Mouse (Mus musculus) limb, embryonic 12.5 days (tissue): ENCODE data around the gene Tsen2. TPM values are rescaled to one million over a fixed set of nuclear protein-coding genes. Genes with fewer than 3 reads are reported as not detected.
A peak's percentile ranks its signal among the peaks of the same experiment; 100 is the strongest.

Source experiments
- ATAC-seq: fragments of 200-750 bp; cut with Nextera tagmentation; 2 replicates; pipeline ENCODE4 v1.8.0; 2017; ENCODE audit warnings: low read depth, moderate TSS enrichment; ENCODE audit not compliant: insufficient number of reproducible peaks, insufficient read depth, low FRiP score, low TSS enrichment
- H3K27ac ChIP-seq: fragments of 300-500 bp; sonication (generic); 2 replicates; pipeline ENCODE4 v1.5.1; 2016; ENCODE audit warnings: mild to moderate bottlenecking, moderate library complexity
- H3K27me3 ChIP-seq: fragments of 300-500 bp; sonication (generic); 2 replicates; pipeline ENCODE4 v1.6.1; 2016; ENCODE audit warnings: mild to moderate bottlenecking, moderate library complexity
- H3K36me3 ChIP-seq: fragments of 300-500 bp; sonication (generic); 2 replicates; pipeline ENCODE4 v1.6.1; 2016; ENCODE audit warnings: mild to moderate bottlenecking, moderate library complexity
- H3K4me1 ChIP-seq: fragments of 300-500 bp; sonication (generic); replicated peaks from 2 replicates; pipeline ENCODE4 v1.6.1; 2016
- H3K4me2 ChIP-seq: fragments of 300-500 bp; sonication (generic); 2 replicates; pipeline ENCODE4 v1.6.1; 2016; ENCODE audit warnings: mild to moderate bottlenecking, moderate library complexity
- H3K4me3 ChIP-seq: fragments of 300-500 bp; sonication (generic); replicated peaks from 2 replicates; pipeline ENCODE4 v1.5.1; 2016; ENCODE audit warnings: mild to moderate bottlenecking
- H3K9ac ChIP-seq: fragments of 300-500 bp; sonication (generic); replicated peaks from 2 replicates; pipeline ENCODE4 v1.6.1; 2016; ENCODE audit warnings: mild to moderate bottlenecking, moderate library complexity
- H3K9me3 ChIP-seq: fragments of 300-500 bp; sonication (generic); 2 replicates; pipeline ENCODE4 v1.6.1; 2016; ENCODE audit warnings: mild to moderate bottlenecking, moderate library complexity
- WGBS: fragments of 180-500 bp; shearing (Covaris S2); methylation state at CpG from one replicate; pipeline ENCODE4 v1.1.7; 2016; 5-methylcytosine and 5-hydroxymethylcytosine counted together
- polyA plus RNA-seq: library from polyadenylated mRNA; unstranded; fragments of >200 nt; fragmentation: Nextera tagmentation; extraction: Ambion mirVana; gene quantifications from 2 replicates; pipeline ENCODE4 v1.2.1, GENCODE M21; 2016

The Tsen2 gene
- polyA plus RNA-seq, 1 experiment from 2014 or later = 27.6 TPM

DNA sequence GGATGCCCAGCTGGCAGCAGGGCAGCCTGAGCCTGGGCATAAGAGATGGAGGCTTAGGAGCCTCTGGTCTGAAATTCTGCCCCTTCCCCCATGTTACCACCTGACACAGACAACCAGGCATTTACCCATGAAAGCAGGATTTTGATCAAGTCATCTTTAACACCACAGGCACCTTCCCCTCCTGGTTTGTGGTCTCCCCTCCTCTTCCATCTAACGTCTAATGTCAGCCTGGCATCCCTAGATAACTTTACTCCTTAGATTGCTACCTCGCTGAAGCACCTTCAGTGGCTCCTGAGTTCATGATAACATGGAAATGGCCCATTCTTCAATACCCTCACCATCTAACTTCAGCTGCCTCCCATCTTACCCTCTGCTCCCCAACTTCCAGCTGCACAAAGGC lies 26.1 kb upstream of the Tsen2 start:
- Histone ChIP-seq H3K36me3 (no peaks in the 10 kb centered on the region), H3K9me3 (no peaks in the 10 kb centered on the region), H3K4me2 (no peak overlapping the region), H3K27ac (no peak overlapping the region), H3K27me3 (no peaks in the 10 kb centered on the region), H3K4me1 (no peaks in the 10 kb centered on the region), H3K9ac (no peak overlapping the region), H3K4me3 (no peak overlapping the region)
- no peak for ATAC-seq
- WGBS = 71% methylated on average over 2 of the region's 2 CpGs

DNA sequence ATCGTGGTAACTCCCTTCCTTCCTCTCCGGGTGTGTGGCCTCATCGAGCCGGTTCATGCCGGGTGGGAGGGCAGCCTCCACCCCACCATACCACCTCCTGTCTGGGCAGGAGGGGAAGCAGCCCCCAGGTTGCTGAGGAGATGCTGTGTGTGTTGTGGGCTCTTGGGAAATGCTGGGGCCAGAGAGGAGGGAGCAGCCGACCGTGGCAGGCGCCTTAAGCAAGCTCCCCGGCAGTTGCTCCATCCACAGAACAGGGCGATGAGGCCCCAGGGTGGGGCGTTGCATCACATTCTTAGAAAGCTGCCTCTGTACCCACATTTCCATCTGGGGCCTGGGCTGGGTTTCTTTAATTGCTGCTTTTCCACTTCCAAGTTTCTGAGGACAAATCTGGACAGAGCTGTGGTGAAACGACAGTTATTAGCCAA lies 25.2 kb upstream of the Tsen2 start:
- 72% methylated on average over 12 of the region's 12 CpGs for WGBS

DNA sequence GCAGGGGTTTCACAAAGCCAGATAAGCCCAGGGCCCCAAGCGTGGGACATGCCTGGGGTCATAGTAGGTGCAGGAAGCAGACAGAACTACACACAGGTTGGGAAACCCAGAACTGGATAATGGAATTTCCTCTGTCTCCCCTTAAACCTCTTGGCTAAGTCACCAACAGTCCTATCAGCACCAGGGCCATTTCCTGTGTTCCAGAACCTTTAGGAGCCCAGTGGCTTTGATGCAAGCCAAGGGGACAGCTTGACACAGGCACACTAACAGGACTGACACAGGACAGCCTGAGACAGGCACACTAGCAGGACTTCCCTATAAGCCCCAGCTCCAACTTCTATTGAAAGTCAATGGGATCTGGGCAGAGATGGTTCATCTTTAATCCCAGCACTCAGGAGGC lies 22.5 kb upstream of the Tsen2 start:
- H3K36me3 ChIP-seq = no peaks in the 10 kb centered on the region
- no peak overlapping the region for H3K4me3 ChIP-seq
- H3K27me3 ChIP-seq = no peaks in the 10 kb centered on the region
- WGBS = 97% methylated on average over 1 of the region's 1 CpGs
- no peak overlapping the region for H3K9ac ChIP-seq
- H3K9me3 ChIP-seq = no peaks in the 10 kb centered on the region
- H3K4me2 ChIP-seq = no peak overlapping the region
- H3K4me1 ChIP-seq = no peaks in the 10 kb centered on the region
- ATAC-seq = no peak
- no peak overlapping the region for H3K27ac ChIP-seq

More for the DNA sequence above, 25.2 kb upstream of the Tsen2 start:
- no peaks in the 10 kb centered on the region for H3K4me1 ChIP-seq
- no peaks in the 10 kb centered on the region for H3K36me3 ChIP-seq
- no peak overlapping the region for H3K27ac ChIP-seq
- no peak overlapping the region for H3K9ac ChIP-seq
- H3K9me3 ChIP-seq = no peaks in the 10 kb centered on the region
- no peak overlapping the region for H3K4me3 ChIP-seq
- H3K4me2 ChIP-seq = no peak overlapping the region
- H3K27me3 ChIP-seq = no peaks in the 10 kb centered on the region
- ATAC-seq = no peak

DNA sequence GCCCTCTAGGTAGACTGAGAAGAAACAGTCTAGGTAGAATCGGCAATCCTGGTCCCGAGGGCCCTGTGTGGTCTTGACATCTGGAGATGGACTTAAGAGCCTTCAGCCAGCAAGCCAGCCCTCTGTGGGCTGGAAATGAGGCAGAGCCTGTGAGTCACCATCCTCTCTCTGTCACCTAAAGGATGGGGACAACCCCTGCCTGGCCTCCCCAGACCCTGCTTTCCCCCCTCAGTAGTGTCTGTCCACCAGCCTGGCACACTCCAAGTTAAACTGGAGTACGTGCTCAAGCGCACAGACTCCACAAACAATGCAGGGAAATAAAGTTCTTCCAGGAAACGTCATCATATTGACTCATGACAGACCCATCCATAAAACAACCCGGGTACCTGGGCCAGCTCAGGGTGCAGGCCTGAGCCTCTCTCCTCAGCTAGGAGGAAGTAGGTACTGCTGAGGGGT lies 21.7 kb upstream of the Tsen2 start:
- no peak overlapping the region for H3K27ac ChIP-seq
- no peak overlapping the region for H3K4me2 ChIP-seq
- no peak overlapping the region for H3K4me3 ChIP-seq
- no peaks in the 10 kb centered on the region for H3K4me1 ChIP-seq
- WGBS = 73% methylated on average over 6 of the region's 6 CpGs
- no peak for ATAC-seq
- no peak overlapping the region for H3K9ac ChIP-seq
- H3K27me3 ChIP-seq = no peaks in the 10 kb centered on the region
- no peaks in the 10 kb centered on the region for H3K36me3 ChIP-seq
- no peaks in the 10 kb centered on the region for H3K9me3 ChIP-seq

DNA sequence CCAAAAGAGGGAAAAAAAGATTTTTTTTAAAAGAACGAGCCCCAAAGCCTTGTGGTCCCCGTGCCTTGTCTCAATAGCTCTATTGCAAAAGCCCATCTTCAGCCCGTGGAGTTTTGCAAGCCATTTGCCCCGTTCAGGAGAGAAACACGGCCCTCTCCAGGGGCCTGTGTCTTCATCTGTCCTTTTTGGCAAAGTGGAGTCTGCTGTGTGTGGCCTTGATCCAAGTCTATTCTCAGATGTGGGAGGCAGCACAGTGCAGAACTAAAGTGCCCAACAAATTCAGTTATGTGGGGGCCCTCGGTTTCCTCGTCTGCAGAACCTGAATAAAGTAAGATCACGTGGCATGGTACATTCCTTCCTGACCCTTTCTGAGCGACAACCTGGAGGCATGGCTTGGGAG lies 21.3 kb upstream of the Tsen2 start:
- Histone ChIP-seq H3K4me2 (no peak overlapping the region), H3K4me3 (no peak overlapping the region), H3K9ac (no peak overlapping the region), H3K36me3 (no peaks in the 10 kb centered on the region), H3K27me3 (no peaks in the 10 kb centered on the region), H3K27ac (no peak overlapping the region), H3K9me3 (no peaks in the 10 kb centered on the region), H3K4me1 (no peaks in the 10 kb centered on the region)
- no peak for ATAC-seq
- 81% methylated on average over 9 of the region's 9 CpGs for WGBS

DNA sequence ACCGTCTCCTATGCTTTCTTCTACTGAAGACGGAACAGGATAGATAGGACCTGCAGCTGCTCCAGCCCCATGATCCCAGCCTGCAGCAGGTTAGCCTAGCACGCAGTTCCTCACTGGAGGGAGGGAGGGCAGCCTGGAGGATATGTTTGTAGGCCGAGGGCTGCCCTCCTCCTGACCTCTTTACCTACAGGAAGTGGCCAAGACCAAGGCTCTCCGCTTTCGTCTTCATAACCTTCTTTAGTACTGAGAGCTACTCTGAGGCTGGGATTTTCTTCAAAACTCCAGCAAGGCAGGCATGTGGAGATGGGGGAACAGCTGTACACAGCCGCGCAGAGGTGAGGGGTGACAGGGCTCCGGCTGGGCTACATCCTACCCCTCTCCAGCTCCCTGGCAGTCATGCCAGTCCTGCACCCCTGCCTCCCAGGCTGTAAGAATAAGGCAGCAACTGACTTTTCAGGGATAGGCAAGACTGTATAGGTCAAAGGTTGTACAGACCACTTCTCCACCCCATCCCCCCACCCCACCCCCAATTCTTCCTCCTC lies 19.9 kb upstream of the Tsen2 start:
- Histone ChIP-seq H3K9me3 (no peaks in the 10 kb centered on the region), H3K9ac (no peak overlapping the region), H3K27ac (no peak overlapping the region), H3K27me3 (no peaks in the 10 kb centered on the region), H3K4me2 (no peak overlapping the region), H3K4me1 (no peaks in the 10 kb centered on the region), H3K36me3 (no peaks in the 10 kb centered on the region), H3K4me3 (no peak overlapping the region)
- ATAC-seq = peak; percentile 37; the same call in 1 of the 2 replicates
- 73% methylated on average over 9 of the region's 9 CpGs for WGBS

DNA sequence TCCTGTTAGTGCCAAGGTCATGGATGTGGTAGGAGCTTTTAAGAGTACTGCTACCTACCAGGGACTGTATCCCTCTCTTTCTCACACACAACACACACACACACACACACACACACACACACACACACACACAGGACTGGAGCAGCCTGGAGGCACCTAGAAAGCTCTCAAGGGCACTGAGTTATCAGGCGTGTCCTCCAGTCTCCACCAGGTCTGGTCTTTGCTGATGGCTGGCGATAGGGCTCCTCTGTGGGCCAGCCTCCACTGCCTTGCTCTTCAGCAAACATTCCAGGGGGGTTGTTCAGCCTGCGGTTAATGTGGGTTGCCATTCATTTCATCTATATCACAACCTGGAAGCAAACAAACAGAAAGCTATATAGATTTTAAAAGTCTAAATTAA lies 17.0 kb upstream of the Tsen2 start:
- Histone ChIP-seq H3K4me2 (no peak overlapping the region), H3K27me3 (no peaks in the 10 kb centered on the region), H3K36me3 (no peaks in the 10 kb centered on the region), H3K4me1 (no peaks in the 10 kb centered on the region), H3K9ac (no peak overlapping the region), H3K9me3 (no peaks in the 10 kb centered on the region), H3K4me3 (no peak overlapping the region), H3K27ac (no peak overlapping the region)
- WGBS = 89% methylated on average over 3 of the region's 3 CpGs
- ATAC-seq = no peak

DNA sequence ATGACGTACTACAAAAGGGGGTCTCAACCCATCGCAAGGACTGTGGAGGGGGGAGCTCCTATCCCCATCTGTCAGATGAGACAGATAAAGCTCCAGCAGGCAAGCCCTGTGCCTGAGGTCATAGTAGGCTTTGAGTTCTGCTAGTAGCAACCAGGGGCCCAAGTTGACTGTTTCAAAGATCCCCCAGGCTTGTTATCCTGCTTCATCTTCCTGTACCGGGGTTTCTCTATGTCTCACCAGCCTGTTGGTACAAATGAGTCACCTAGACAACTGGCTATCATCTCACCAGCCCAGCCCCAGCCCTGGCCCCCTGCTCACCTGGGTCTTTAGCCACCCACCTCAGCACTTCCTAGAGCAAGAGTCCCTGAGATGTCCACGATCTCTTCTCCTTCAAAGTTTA lies 16.1 kb upstream of the Tsen2 start:
- WGBS = 92% methylated on average over 4 of the region's 4 CpGs
- no peak for ATAC-seq
- Histone ChIP-seq H3K27me3 (no peaks in the 10 kb centered on the region), H3K27ac (no peak overlapping the region), H3K36me3 (no peaks in the 10 kb centered on the region), H3K4me2 (no peak overlapping the region), H3K9ac (no peak overlapping the region), H3K4me3 (no peak overlapping the region), H3K4me1 (no peaks in the 10 kb centered on the region), H3K9me3 (no peaks in the 10 kb centered on the region)

DNA sequence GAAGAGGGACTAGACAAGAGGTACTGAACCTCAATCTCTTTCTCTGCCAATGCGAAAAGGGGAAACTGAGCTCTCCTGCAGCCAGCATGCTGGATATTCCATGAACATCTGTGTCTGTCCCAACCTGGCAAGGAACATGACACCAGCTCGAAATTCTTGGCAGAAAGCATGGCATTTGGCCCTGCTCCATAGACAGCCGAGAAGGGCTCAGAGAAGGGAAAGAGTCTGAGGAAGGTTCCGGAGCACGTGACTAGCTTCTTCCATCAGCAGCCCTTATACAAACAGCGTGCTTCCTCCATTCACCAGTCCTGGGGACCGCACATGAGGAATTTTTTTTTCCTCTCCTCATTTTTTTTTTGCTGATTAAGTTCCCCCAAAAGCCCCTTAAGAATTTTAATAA lies 9.8 kb upstream of the Tsen2 start:
- 73% methylated on average over 7 of the region's 7 CpGs for WGBS
- Histone ChIP-seq H3K4me2 (no peak overlapping the region), H3K9ac (no peak overlapping the region), H3K27me3 (no peaks in the 10 kb centered on the region), H3K36me3 (no peaks in the 10 kb centered on the region), H3K9me3 (no peaks in the 10 kb centered on the region), H3K4me1 (0 out of 2 replicates have a peak, but pooled peaks cover 2% of the 10 kb centered on the region), H3K4me3 (no peak overlapping the region), H3K27ac (no peak overlapping the region)
- no peak for ATAC-seq

DNA sequence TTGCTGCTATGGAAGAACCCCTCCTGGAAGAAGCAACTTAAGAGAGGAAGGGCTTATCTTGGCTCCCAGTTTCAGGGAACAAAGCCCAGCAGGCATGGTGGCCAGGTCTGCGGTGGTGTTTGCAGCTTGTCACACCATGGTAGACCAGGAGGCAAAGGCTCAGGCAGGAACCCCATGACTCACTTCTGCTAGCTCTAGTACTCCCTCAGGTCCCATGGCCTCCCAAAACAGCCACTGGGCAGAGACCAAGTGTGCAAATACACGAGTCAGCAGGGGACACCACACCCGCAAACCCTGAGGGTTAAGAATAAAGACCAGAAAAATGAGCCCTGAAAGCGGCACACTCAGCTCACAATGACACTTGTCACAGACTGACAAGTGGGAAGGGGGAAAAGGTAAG lies 8.3 kb upstream of the Tsen2 start:
- Histone ChIP-seq H3K4me1 (0 out of 2 replicates have a peak, but pooled peaks cover 2% of the 10 kb centered on the region), H3K4me2 (no peak overlapping the region), H3K27ac (no peak overlapping the region), H3K9me3 (no peaks in the 10 kb centered on the region), H3K9ac (no peak overlapping the region), H3K27me3 (no peaks in the 10 kb centered on the region), H3K36me3 (no peaks in the 10 kb centered on the region), H3K4me3 (no peak overlapping the region)
- 83% methylated on average over 4 of the region's 4 CpGs for WGBS
- no peak for ATAC-seq

DNA sequence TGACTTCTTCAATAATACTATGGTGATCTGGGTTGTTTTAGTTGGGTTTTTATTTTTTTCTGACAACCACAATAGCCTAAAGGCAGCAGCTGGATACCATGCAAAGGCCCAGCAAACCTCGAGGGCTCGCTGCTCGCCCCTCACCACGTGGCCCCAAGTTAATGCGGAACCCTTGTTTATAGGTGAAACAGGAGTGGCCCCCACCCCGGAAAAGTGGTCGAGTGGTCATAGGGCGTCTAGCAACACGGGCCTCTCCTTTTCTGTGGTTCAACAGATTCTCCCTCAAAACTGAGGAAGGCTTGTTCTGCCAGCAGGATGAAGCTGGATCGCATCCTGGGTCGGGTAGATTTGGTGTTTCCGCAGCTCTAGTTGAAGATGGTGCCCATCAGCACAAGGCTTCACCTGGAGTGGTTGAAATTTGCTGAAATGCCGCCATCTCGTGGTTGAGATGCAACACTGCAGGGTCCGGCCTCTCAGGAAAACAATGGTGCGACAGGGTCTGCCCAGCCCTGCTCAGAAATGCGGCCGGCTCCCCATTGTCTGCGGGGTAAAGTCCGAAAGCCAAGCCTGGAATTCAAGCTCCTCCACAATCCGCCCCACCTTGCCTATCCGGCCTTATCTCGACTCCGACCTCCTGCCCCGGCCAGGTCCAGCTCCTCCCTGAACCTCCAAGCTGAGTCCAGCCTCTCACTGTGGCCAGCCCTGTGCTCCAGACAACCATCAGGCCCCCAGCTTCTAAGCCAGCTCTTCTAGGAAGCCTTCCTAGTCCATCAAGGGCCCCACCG lies 5.6 kb upstream of the Tsen2 start:
- peaks cover 4% of the 10 kb centered on the region; the same call in 1 of the 2 replicates for H3K4me1 ChIP-seq
- H3K9ac ChIP-seq = peak overlapping the region; percentile 59
- peak overlapping the region; percentile 32 for H3K4me3 ChIP-seq
- no peaks in the 10 kb centered on the region for H3K27me3 ChIP-seq
- H3K4me2 ChIP-seq = peak overlapping the region; percentile 58
- peak; percentile 83 for ATAC-seq
- no peaks in the 10 kb centered on the region for H3K36me3 ChIP-seq
- H3K9me3 ChIP-seq = no peaks in the 10 kb centered on the region
- 21% methylated on average over 26 of the region's 26 CpGs for WGBS
- H3K27ac ChIP-seq = no peak overlapping the region
